Mouse (Mus musculus) C3H10T1/2 (cell line): ENCODE measurements around the gene Acsf2. TPM values are rescaled to one million over a fixed set of nuclear protein-coding genes. Genes with fewer than 3 reads are reported as not detected.

Experiments
- polyA plus RNA-seq, 2 experiments: library from polyadenylated mRNA; unstranded; fragments of >200 nt; fragmentation: generic; extraction: Trizol; gene quantifications; one replicate each; pipeline ENCODE4 v1.2.1; 2012; ENCODE audit warnings: missing spikeins in 2 of 2

Gene Acsf2
- polyA plus RNA-seq, result 1 to 10 TPM; 1.2 to 5.9 TPM

GRCm38 (mm10) chr11:94601321-94602281, at the start of gene Acsf2:
Acsf2 (minus strand) TSS chr11:94601871.

GRCm38 (mm10) chr11:94629199-94629883, 27.7 kb upstream of the Acsf2 start, which contains the start of gene Lrrc59:
Lrrc59 (plus strand) TSS chr11:94629767.

GRCm38 (mm10) chr11:94564437-94565150, 37.1 kb downstream of the Acsf2 start, which contains the start of gene Chad:
Chad (plus strand) TSS chr11:94565047.

GRCm38 (mm10) chr11:94548888-94549690, 52.6 kb downstream of the Acsf2 start, which contains the start of gene Rsad1:
Rsad1 (minus strand) TSS chr11:94549255.

GRCm38 (mm10) chr11:94521219-94521843, 80.3 kb downstream of the Acsf2 start, which contains the start of gene Mycbpap:
Mycbpap (minus strand) TSS chr11:94521742.

Other genes with a start within 250 kb of the Acsf2 start
- 1 to 10 TPM in 1 of 2 experiments, under 1 TPM in 1; 0.28 to 3.4 TPM for gene Abcc3, start 208.9 kb downstream of the Acsf2 start, polyA plus RNA-seq
- 10 to 100 TPM in 1 of 2 experiments, under 1 TPM in 1; 0.15 to 53.5 TPM for gene Cacna1g, start 127.7 kb downstream of the Acsf2 start, polyA plus RNA-seq
- 1 to 10 TPM in 1 of 2 experiments, not detected in 1; 1.1 TPM for gene Spata20, start 115.7 kb downstream of the Acsf2 start, polyA plus RNA-seq
- 1 to 10 TPM; 1.4 to 1.9 TPM for gene Epn3, start 101.9 kb downstream of the Acsf2 start, polyA plus RNA-seq
- under 1 TPM in 1 of 2 experiments, not detected in 1; 0.24 TPM for gene Mycbpap, start 80.1 kb downstream of the Acsf2 start, polyA plus RNA-seq
- 1 to 10 TPM; 1.9 to 5.3 TPM for gene Rsad1, start 52.6 kb downstream of the Acsf2 start, polyA plus RNA-seq
- under 1 TPM in 1 of 2 experiments, not detected in 1; 0.08 TPM for gene Chad, start 36.8 kb downstream of the Acsf2 start, polyA plus RNA-seq
- gene Lrrc59, start 27.9 kb upstream of the Acsf2 start, polyA plus RNA-seq, result 100 to 1,000 TPM; 116 to 226 TPM
- 100 to 1,000 TPM in 1 of 2 experiments, 10 to 100 TPM in 1; 81.1 to 126 TPM for gene Mrpl27, start 51.9 kb upstream of the Acsf2 start, polyA plus RNA-seq
- 1 to 10 TPM; 7.5 to 8.1 TPM for gene Eme1, start 52.1 kb upstream of the Acsf2 start, polyA plus RNA-seq
- gene Xylt2, start 75.6 kb upstream of the Acsf2 start, polyA plus RNA-seq, result 10 to 100 TPM in 1 of 2 experiments, 1 to 10 TPM in 1; 9.0 to 35.0 TPM
- gene Gm11541, start 102.6 kb upstream of the Acsf2 start, polyA plus RNA-seq, result not detected
- gene Cdc34b, start 139.9 kb upstream of the Acsf2 start, polyA plus RNA-seq, result under 1 TPM; 0.05 to 0.19 TPM
- gene Tmem92, start 180.8 kb upstream of the Acsf2 start, polyA plus RNA-seq, result not detected